Mouse (Mus musculus) embryonic facial prominence, embryonic 11.5 days (tissue): ENCODE results near the gene Celsr1. TPM values are rescaled to one million over a fixed set of nuclear protein-coding genes. Genes with fewer than 3 reads are reported as not detected.
"Not testable (repeated sequence)": the region's sequence is repeated elsewhere in the genome, so short reads cannot be mapped to it uniquely, and the experiment has no call there.

ENCODE experiments used
- ATAC-seq: fragments of 200-750 bp; cut with Nextera tagmentation; replicated peaks from 2 replicates; pipeline ENCODE4 v1.8.0; 2017; ENCODE audit warnings: low read depth; ENCODE audit not compliant: insufficient number of reproducible peaks, low FRiP score, low TSS enrichment
- DNase-seq: peaks from one replicate; pipeline ENCODE4 v3.0.0-alpha.2; 2015; ENCODE audit warnings: low spot score
- H3K27ac ChIP-seq: fragments of 300-500 bp; sonication (generic); replicated peaks from 2 replicates; pipeline ENCODE4 v1.5.1; 2014; ENCODE audit warnings: mild to moderate bottlenecking, low read depth, low read length, control low read depth
- H3K27me3 ChIP-seq: fragments of 300-500 bp; sonication (generic); 2 replicates; pipeline ENCODE4 v1.6.1; 2014; ENCODE audit warnings: mild to moderate bottlenecking, low read length, moderate library complexity, mixed read lengths; ENCODE audit not compliant: control insufficient read depth, insufficient read depth
- H3K36me3 ChIP-seq: fragments of 300-500 bp; sonication (generic); replicated peaks from 2 replicates; pipeline ENCODE4 v1.6.1; 2014; ENCODE audit warnings: low read depth, mild to moderate bottlenecking, low read length, moderate library complexity, mixed read lengths; ENCODE audit not compliant: control insufficient read depth, insufficient read depth
- H3K4me1 ChIP-seq: fragments of 300-500 bp; sonication (generic); 2 replicates; pipeline ENCODE4 v1.6.1; 2014; ENCODE audit warnings: low read length, mixed read lengths; ENCODE audit not compliant: control insufficient read depth, insufficient read depth
- H3K4me2 ChIP-seq: fragments of 300-500 bp; sonication (generic); 2 replicates; pipeline ENCODE4 v1.6.1; 2014; ENCODE audit warnings: low read depth, mild to moderate bottlenecking, control low read depth, low read length, moderate library complexity
- H3K4me3 ChIP-seq: fragments of 300-500 bp; sonication (generic); 2 replicates; pipeline ENCODE4 v1.5.1; 2014; ENCODE audit warnings: low read depth, low read length, control low read depth
- H3K9ac ChIP-seq: fragments of 300-500 bp; sonication (generic); replicated peaks from 2 replicates; pipeline ENCODE4 v1.6.1; 2014; ENCODE audit warnings: mild to moderate bottlenecking, control low read depth, low read length
- H3K9me3 ChIP-seq: fragments of 300-500 bp; sonication (generic); replicated peaks from 2 replicates; pipeline ENCODE4 v1.6.1; 2016; ENCODE audit warnings: mild to moderate bottlenecking, low read length, inconsistent platforms, mixed read lengths; ENCODE audit not compliant: control insufficient read depth
- WGBS: fragments of 180-500 bp; shearing (Covaris S2); extraction: QIAGEN DNeasy Blood & Tissue Kit; methylation state at CpG from one replicate; pipeline ENCODE4 v1.1.7; 2014; 5-methylcytosine and 5-hydroxymethylcytosine counted together
- polyA plus RNA-seq: library from polyadenylated mRNA; unstranded; fragments of >200 nt; fragmentation: Nextera tagmentation; extraction: Ambion mirVana; gene quantifications from 2 replicates; pipeline ENCODE4 v1.2.1, GENCODE M21; 2014

The Celsr1 gene
- polyA plus RNA-seq, 1 experiment from 2014 or later: 2.0 TPM

DNA sequence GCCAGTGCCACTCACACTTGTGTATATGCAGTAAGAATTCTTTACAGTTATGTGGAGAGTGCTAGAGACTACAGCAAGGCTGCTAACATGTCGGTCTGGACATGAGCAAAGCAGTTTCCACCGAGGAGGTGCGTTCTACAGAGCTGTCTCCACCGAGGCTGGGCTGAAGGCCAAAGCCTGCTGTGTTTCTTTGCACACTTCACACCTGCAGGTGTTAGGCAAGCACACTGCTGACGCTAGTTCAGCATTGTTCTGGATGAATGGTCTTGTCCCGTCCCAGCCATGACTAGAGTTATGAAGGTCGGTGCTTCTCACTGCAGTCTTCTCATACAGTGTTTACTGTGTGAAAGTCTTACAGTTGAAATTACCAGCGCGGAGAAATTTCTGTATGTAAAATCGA is 141.6 kb downstream of the Celsr1 start:
- no peaks in the 10 kb centered on the region for H3K4me1 ChIP-seq
- DNase-seq (no peak), ATAC-seq (no peak)
- H3K4me3 ChIP-seq: no peak overlapping the region
- H3K4me2 ChIP-seq: no peak overlapping the region
- H3K27ac ChIP-seq: no peak overlapping the region
- 87% methylated on average over 10 of the region's 10 CpGs for WGBS
- peaks cover 3% of the 10 kb centered on the region for H3K36me3 ChIP-seq
- H3K9me3 ChIP-seq: no peaks in the 10 kb centered on the region
- H3K27me3 ChIP-seq: no peaks in the 10 kb centered on the region
- no peak overlapping the region for H3K9ac ChIP-seq

DNA sequence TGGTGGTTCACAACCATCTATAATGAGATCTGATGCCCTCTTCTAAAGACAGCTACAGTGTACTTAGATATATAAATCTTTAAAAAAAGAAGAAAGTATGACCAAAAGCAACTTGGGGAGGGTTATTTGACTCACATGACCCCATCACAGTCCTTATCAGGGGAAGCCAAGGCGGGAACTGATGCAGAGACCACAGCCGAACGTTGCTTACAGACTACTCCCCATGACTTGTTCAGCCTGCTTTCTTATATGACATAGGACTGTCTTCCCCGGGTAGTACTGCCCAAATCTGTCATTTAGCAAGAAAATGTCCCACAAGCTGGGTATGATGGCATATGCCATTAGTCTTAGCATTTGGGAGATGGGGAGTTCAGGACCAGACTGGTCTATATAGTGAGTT is 144.3 kb downstream of the Celsr1 start:
- Histone ChIP-seq H3K4me1 (no peaks in the 10 kb centered on the region), H3K36me3 (no peaks in the 10 kb centered on the region; the same call in none of the 2 replicates), H3K9ac (no peak overlapping the region), H3K27ac (no peak overlapping the region), H3K4me2 (no peak overlapping the region), H3K4me3 (no peak overlapping the region), H3K27me3 (no peaks in the 10 kb centered on the region), H3K9me3 (no peaks in the 10 kb centered on the region)
- DNase-seq (no peak), ATAC-seq (no peak)
- 90% methylated on average over 4 of the region's 4 CpGs for WGBS

GRCm38 (mm10) chr15:85885606-85886005 is 148.0 kb downstream of the Celsr1 start:
- ATAC-seq: no peak
- Histone ChIP-seq H3K9me3 (no peaks in the 10 kb centered on the region), H3K4me3 (no peak overlapping the region), H3K36me3 (no peaks in the 10 kb centered on the region; the same call in none of the 2 replicates), H3K27me3 (no peaks in the 10 kb centered on the region), H3K9ac (no peak overlapping the region), H3K27ac (no peak overlapping the region), H3K4me2 (no peak overlapping the region), H3K4me1 (no peaks in the 10 kb centered on the region)
- DNase-seq: no peak
- 84% methylated on average over 5 of the region's 5 CpGs for WGBS

GRCm38 (mm10) chr15:85879498-85879895 is 154.1 kb downstream of the Celsr1 start:
- ATAC-seq (0 out of 2 replicates have a peak, but pooled peaks have one; percentile 7), DNase-seq (no peak)
- Histone ChIP-seq H3K9ac (peak overlapping the region; percentile 90), H3K9me3 (no peaks in the 10 kb centered on the region), H3K36me3 (no peaks in the 10 kb centered on the region; the same call in 1 of the 2 replicates), H3K4me3 (peak overlapping the region; percentile 72), H3K4me1 (peaks cover 2% of the 10 kb centered on the region; the same call in 1 of the 2 replicates), H3K27me3 (no peaks in the 10 kb centered on the region), H3K4me2 (peak overlapping the region; percentile 89), H3K27ac (peak overlapping the region; percentile 28; the same call in 1 of the 2 replicates)
- WGBS: 2% methylated on average over 18 of the region's 18 CpGs

DNA sequence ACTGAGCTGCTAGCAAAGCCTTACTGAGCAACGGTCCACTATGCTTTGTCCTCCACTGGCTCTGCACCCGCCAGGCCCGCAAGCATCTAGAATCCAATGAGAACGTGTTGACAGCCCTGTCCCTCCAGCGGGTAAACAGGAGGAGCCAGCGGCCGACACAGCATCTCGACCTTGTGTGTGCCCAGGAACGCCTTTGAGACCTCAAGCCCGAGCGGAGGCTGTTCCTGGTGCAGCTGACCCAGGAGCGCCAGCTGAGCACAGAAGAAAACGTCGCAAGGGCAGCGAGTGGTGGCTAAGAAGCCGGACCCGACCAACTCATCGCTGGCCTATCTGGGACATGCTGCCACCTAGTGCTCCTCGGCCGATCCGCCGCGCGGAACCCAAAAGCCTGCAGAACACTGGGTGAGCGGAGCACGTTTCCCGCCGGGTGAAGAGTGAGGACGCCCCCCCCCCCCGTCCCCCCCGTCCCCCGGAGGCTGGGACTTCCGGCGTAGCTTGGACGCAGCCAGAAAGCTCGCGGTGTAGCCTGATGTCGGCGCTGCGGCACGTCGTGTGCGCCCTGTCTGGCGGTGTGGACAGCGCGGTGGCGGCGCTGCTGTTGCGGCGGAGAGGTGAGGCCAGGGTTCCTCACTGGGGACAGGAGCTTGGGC is 154.6 kb downstream of the Celsr1 start, which contains the start of gene Trmu:
TSS of gene Trmu (plus strand) at position 465 of the 650 bp plus-strand sequence.
- peak within 1 kb of the TSS; percentile 90 for H3K9ac ChIP-seq
- peak within 1 kb of the TSS; percentile 28; the same call in 1 of the 2 replicates for H3K27ac ChIP-seq
- H3K27me3 ChIP-seq: no peaks in the 10 kb centered on the region
- H3K4me1 ChIP-seq: peaks cover 2% of the 10 kb centered on the region; the same call in 1 of the 2 replicates
- under 1% methylated on average over 41 of the region's 50 CpGs for WGBS
- H3K36me3 ChIP-seq: no peaks in the 10 kb centered on the region; the same call in 1 of the 2 replicates
- H3K4me2 ChIP-seq: peak within 1 kb of the TSS; percentile 89
- H3K4me3 ChIP-seq: peak within 1 kb of the TSS; percentile 72
- H3K9me3 ChIP-seq: no peaks in the 10 kb centered on the region
- ATAC-seq (peak; percentile 91), DNase-seq (peak; percentile 95)

- DNase-seq (no peak), ATAC-seq (no peak)
- no peak overlapping the region for H3K9ac ChIP-seq
- H3K27me3 ChIP-seq: no peaks in the 10 kb centered on the region
- no peak overlapping the region for H3K4me3 ChIP-seq
- H3K36me3 ChIP-seq: peaks cover 1% of the 10 kb centered on the region
- peaks cover 2% of the 10 kb centered on the region; the same call in 1 of the 2 replicates for H3K4me1 ChIP-seq
- WGBS: 96% methylated on average over 7 of the region's 7 CpGs
- H3K9me3 ChIP-seq: no peaks in the 10 kb centered on the region
- H3K27ac ChIP-seq: no peak overlapping the region
- H3K4me2 ChIP-seq: no peak overlapping the region
Measured at GRCm38 (mm10) chr15:85877336-85877735, 156.2 kb downstream of the Celsr1 start.

DNA sequence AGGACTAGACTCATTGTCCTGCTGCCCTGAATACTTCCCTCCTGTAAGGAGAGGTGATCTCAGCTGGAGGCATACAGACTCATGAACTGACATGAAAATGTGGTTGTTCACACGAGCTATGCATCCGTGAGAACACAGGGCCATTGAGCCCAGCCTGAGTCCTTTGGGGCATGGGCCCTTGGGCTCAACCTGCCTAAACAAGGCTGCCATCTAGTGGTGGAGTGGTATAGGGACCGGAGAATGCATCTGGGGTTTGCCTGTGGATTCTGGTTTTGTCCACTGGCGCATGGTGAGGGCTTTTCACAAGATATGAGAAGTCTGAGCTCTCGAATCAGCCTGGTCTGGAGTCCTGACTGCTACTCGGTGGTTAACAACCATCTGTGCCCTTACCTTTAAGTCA is 165.9 kb downstream of the Celsr1 start:
- H3K27me3 ChIP-seq: no peaks in the 10 kb centered on the region
- no peaks in the 10 kb centered on the region for H3K9me3 ChIP-seq
- H3K4me3 ChIP-seq: no peak overlapping the region
- H3K9ac ChIP-seq: no peak overlapping the region
- WGBS: 63% methylated on average over 6 of the region's 6 CpGs
- no peaks in the 10 kb centered on the region for H3K4me1 ChIP-seq
- no peak overlapping the region for H3K27ac ChIP-seq
- no peak for ATAC-seq
- no peak overlapping the region for H3K4me2 ChIP-seq
- DNase-seq: peak; percentile 74
- peaks cover 6% of the 10 kb centered on the region for H3K36me3 ChIP-seq

DNA sequence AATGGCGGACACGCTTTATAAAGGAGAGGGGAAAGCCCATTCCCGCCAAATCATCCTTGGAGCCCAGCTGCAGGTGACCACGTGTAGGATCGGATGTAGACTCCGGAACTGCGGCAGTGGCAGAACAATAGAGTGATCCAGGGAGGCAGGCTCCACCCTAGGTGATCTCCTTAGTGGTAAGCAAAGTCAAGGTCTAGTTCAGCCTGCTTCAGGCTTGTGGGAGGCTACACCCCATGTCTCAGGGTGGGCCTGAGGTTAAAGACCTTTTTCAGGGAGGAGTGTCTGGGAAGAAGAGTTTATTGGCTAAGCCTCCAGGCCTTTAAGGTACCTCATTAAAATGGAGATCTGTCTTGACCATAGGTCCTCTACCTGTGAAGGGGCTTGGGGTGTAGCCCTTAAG is 167.7 kb downstream of the Celsr1 start:
- not testable (repeated sequence) for DNase-seq, H3K4me3 ChIP-seq, H3K4me2 ChIP-seq, ATAC-seq, H3K36me3 ChIP-seq, H3K9ac ChIP-seq, H3K4me1 ChIP-seq, H3K27me3 ChIP-seq, H3K9me3 ChIP-seq, H3K27ac ChIP-seq
- WGBS: 95% methylated on average over 7 of the region's 7 CpGs
